Mouse (Mus musculus) embryo, embryonic 11.5 days (tissue): ENCODE results near the gene Bms1.
A peak's percentile ranks its signal among the peaks of the same experiment; 100 is the strongest.

Experiments used
- DNase-seq: peaks from one replicate; pipeline ENCODE4 v3.0.0-alpha.2; 2012; ENCODE audit warnings: low read depth, low spot score

The Bms1 gene

DNA sequence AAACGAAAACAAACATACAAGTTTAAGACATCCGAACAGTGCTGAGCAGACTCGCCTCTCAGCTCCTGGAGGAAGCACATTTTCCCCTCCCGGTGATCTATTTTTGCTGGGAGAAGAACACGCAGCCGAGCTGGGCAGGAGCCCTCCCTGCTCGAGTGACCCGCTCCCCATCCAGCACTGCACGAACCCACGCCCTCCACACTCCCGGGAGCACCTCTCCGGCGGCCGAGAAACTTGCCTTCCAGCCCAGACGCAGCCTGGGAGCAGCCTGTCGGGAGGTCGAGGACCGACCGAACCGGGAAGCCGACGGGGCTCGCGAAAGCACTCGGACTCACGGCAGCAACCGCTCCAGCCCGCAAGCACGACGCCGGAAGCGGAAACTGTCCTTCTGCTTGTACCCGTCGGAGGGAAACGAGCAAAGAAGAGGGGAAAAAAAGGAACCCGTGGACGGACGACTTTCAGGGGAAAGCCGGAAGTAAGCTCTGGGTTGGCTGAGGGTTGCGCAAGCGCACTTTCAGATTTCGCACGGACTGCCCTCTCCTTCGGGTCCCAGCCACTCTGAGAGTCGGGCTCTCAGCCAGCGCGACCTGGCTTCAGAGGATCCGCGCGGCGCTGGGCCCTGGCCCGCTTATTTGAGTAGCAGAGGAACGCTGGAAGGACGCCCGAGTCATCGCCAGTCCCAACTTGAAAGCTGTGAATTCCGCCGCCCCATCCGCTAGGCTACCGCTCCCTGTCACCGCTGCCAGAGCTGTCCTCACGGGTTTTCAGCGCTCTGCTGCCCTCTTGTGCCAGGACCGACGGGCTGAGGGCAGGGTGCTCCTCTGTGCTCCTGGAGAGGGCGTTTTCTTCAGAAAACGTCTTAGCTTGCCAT, at the start of gene Bms1:
TSS of gene Bms1 (minus strand) at position 425 of the 871 bp plus-strand sequence.
- peak; percentile 93 for DNase-seq

DNA sequence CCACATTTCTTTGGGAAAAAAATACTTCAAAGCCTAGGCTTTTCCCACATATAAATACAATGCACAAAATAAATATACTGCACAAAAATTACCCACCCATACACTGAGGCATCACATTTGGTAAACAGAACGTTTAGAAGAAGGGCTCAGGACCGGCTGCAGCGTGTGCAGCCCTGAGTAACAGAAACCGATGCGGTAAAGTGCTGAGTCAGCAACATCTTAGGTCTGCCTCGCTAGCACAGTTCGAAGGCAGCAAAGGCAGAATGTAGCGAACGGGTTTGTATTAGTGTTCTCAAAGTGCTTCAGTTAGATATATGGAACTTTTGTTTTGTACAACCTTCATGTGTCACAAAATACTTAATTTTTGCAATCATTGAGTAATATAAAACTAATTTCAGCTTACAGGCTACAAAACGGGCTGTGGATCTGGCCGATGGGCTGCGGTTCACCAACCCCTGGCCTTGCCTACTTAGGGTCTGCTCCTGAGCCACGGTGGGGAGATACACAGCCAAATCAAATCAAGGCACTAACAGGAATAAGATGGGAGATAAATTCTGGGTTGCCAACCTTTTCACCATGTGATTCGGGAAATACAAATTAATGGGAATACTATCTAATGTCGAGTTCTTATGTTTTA, 42.9 kb upstream of the Bms1 start:
- DNase-seq, result no peak

DNA sequence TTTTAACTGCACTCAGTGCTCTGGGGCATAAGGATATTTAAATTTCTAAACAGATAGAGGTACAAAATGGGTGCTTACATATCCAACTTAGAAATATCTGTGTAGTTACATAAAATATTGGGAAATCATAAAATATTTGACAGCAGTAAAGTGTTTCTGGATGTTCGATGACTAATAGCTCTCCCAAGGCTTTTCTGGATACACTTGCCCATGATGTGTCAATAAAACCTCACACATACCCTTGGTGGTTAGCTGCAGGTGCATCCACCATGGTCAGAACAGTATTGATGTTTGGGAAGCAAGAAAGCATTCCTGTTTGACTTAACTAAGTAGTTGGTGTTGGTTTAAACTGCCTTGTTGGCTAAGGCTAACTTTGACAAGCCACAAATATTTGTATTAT, 38.5 kb upstream of the Bms1 start:
- DNase-seq, result no peak

DNA sequence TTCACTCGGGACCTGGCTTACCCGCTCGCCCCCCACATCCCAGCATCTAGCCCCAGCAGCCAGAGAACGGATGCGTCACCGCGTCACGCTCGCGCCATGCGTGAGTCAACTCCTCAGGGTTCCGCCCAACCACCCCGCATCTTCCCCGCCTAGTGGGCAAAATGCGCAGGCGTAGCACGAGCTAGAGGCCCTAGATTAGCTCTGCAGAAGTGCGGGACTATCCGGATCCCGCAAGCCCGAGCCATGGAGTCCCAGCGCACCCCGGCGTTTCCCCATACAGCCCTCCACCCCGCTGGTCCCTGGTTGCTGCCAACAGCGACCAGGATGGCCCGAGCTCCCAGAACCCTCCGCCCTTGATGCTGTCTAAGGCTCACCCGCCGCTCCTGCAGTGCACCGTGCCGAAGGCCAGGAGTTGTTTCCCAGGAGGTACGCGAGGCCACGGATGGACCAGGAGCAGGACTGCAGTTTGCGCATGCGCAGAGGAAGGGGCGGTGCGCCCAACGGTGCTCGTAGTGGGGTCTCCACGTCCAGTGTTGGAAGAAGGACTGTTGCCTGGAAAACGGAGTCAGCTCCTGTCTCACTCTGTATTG, 35.9 kb upstream of the Bms1 start, which contains the start of gene Zfp248:
TSS of gene Zfp248 (minus strand) at position 487 of the 590 bp plus-strand sequence.
- peak; percentile 87 for DNase-seq

DNA sequence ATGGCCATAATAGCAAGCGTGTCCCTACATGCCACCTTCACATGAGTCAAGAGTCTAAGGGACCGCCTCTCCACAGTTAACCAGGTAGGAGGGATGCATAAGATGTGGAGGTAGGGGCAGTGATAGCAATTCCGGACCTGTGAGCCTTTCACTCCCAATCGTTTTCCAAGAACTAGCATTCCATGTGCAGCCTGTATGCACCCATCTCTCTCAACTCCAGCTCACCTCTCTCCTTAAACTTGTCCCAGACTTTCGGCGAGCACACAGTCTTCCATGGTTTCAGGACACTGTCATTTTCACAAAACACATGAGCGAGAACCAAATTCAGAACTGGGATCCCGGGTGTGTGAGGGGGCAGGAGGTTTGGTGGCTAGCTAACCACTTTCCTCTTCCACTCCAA, 35.2 kb upstream of the Bms1 start:
- DNase-seq, result no peak

DNA sequence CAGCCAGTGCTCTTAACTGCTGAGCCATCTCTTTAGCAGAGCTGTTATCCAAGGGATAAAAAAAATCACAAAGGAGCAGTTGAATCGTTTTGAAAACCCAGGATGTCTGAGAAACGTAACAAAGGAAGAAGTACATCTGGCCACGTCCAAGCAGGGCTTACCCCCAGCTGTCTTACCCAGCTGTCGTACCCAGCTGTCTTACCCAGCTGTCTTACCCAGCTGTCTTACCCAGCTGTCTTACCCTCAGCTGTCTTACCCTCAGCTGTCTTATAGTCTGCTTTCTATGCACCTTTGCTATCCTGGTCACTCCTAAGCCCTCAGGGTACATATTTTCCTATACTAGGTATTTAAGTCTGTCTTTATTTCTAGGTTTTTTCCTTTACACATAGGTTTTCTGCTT, 12.2 kb upstream of the Bms1 start:
- no peak for DNase-seq

DNA sequence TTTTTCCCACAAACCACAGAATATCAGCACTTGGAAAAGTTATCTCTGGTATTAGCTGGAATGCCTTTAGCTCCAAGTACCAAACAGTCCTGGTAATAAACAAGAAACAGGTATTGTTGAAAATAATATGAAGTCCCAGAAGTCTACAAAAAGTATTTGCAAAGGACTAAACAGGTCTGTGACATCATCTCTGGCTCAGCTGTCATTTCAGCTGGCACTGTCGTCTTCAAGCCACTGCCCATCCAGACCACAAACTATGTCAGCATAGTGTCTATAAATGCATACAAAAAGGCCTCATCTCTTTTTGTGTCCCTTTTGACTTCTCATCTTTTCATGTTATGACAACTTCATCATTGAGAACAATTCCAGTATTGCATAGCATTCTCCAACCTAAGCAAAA, 7.4 kb upstream of the Bms1 start:
- DNase-seq, result no peak

DNA sequence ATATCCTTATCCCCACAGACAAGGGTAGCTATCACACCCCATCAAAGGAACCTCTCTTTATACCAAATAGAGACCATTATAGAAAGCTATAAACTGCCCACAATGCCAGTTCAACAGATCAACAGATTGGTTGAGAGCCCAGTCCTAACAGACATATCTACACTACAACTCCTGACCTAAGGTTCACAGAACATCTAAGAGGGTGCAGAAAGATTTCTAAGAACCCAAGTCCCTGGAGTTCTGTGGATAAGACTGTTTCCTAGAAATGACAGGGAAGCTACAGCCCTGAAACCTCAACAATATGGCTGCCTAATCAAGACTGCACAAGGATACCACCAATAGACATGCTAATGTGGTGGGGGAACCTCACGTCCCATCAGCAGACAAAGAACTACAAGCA, 8.8 kb downstream of the Bms1 start:
- no peak for DNase-seq

DNA sequence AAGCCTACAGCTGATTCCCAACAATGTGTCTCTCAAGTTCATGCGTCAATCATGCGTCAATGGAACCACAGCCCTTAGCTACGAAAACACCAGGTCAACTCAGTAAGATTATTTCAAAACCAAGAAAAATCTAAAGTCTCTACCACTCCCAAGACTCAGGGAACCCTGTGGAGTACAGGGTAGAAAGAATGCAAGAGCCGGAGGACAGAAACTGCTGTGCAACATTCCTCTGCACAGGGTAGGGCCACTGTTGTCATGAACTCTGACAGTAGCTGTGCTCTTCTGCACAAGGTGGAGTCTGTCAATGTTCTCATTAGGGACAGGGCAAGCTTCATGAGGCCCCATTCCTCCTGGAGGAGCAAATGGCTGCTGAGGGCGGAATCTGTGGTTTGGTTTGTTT, 10.8 kb downstream of the Bms1 start:
- DNase-seq, result no peak

DNA sequence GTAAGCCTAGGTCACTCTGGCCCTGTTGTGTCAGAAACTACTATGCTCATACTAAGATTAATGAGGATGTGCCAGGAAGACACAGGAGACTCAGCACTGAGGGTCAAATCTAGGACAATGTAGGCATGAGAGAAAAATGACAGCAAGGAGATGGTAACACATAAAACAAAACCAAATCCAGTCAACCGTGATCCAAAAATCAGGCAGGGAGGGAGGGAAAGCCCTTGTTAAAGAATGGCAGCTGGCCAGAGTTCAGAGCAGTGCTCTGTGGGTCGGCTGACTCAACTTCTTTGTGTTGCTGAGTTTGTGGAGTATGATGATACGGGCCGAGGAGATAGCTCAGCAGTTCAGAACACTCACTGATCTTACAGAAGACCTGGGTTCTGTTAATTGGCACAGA, 12.9 kb downstream of the Bms1 start:
- no peak for DNase-seq

DNA sequence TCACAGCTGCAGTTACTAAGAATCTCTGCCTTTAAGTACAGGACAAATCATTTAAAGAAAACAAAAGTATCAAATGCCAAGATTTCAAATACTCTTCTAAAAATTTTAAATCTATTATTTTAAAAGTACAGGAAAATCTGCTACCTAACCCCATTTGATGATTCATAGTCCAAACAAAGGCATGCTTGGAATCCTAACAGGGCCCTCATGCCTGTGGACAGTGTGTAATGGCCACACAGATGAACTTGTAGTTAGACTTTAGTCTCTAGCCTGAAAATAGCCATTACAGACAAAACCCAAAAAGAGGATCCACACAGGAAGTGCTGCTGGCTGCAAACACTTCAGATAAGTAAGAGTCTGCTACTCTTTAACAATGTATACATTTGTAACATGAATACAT, 28.5 kb downstream of the Bms1 start:
- DNase-seq, result no peak

DNA sequence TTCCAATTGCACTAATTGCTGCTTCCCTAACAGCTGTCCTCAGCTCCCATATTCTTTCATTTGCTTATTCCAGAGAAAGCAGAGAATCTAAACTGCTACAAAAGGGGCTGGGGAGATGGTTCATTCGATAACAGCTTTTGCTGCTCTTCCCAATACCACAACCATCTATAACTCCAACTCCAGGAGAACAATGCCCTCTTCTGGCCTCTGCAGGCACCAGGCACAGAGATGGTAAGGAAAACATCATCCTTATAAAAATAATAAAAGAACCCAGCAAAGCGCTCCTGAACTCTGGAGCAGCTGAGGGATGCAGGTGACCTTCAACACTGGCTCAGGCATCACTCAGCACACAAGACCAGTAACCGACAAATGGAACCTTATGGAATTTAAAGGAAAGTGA, 33.3 kb downstream of the Bms1 start:
- no peak for DNase-seq

DNA sequence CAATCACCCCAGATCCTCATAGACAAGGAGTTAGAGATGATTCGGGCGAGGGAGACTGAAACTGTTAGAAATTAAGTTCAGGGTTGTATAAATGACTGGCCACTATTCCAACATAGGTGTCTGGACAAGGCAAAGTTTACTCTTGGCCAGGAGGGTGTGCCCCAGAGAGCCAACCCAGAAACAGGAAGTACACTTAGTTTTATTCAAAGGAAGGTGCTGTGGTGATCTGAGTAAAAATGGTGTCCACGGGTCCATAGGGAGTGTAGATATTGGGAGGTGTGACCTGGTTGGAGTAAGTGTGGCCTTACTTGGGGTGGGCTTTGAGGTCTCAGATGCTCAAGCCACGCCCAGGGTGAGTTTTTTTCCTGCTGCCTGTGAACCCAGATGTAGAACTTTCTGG, 38.0 kb downstream of the Bms1 start:
- DNase-seq, result no peak

DNA sequence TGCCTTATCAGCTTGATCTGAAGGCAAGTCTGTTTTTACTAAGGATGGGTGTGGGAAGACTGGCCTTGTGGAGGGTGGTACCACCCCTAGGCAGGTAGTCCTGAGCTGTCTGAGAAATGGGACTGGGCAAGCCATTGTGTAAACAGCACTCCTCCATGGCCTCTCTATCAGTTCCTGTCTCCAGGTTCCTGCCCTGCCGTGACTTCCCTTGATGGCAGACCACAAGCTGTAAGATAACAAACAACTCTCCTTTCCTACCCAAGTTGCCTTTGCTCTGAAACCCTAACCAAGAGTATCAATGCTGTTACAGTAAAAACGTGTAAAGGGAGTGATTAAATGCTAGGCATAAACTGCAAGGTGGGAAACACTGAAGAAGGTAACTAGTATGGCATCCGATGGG, 38.6 kb downstream of the Bms1 start:
- no peak for DNase-seq

DNA sequence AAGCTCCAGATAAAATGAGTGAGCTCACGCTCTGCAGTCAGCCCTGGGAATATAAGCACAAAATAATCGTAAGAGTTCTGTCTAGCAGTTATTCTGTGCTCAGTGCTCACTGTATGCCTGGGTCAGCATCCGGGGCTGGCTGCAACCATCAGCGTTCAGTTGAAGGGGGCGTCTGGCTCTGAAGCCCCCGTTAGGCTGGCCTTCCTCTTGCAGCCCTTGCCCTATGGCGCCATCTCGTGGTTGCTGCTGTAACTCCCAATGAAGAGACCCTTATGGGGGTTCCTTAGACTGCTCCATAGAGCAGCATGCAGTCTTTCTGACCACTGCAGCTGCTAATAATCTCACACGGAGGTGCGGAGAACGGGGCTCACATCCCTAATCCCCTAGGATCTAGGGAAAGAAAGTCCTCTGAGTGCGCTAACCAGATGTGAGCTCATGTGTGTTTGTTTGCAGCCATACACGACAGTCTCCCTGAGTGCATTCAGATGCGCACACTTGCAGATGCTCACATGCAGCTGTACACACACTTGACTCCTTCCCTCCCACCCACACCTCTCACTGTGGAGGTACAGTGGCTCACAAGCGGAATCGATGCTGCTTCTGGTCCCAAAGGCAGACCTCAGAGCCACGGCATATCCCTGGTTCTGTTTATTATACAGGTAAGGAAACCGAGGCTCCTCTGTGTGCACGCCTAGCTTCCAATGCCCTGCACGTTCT, 39.7 kb downstream of the Bms1 start:
- peak; percentile 68 for DNase-seq

DNA sequence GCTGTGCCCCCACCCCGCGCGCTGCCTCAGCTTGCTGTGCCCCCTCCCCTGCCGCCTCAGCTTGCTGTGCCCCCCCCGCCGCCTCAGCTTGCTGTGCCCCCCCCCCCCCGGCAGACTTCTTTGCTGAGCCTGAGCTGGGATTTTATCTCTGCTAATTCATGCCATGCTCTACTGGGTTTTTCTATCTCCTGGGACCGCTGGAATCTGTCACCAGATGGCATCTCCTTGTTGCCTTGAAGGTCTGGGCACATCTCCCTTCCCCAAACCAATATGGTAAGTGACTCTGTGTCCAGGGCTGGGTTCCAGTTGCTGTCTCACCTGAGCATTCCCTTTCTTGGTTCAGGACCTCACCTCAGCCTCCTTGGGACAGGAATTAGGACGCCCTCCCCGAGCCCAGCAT, 41.7 kb downstream of the Bms1 start:
- no peak for DNase-seq

DNA sequence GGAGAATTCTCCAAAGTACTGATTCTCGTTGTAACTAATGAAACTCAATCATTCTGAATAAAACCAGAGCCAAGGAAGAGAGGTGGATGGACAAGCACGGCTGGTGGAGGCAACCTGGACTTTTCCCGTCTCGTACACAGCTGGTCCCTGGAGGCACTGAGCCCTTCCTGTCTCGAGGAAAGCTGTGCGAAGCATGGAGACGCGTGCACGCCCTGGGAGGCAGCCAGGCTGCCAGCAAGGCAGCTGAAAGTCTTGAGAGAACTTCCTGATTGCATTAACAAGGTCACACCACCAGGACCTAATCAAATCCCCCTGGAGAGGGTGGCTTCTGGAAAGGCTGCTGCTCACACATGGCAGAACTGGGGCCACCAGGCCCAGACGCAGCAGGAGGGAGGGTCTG, 43.3 kb downstream of the Bms1 start:
- DNase-seq, result no peak

DNA sequence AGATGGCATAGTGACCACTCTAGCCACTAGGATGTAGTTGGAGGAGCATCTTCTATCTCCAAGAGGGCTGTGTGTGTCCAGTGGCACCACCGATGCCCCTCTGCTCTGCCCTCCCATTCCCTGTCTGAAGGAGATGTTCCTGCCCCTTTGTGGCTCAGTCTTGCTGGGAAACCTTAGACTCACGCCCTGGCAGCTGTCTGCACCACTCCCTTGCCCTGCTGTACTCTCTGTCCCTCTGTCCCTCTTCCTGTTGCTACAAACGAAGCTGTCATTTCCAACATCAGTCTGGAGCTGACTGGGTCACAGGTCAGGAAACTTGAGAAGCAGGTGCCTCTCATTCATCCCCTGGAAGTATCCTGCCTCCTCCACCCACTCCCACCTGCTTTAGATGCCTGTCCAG, 43.8 kb downstream of the Bms1 start:
- DNase-seq, result no peak

DNA sequence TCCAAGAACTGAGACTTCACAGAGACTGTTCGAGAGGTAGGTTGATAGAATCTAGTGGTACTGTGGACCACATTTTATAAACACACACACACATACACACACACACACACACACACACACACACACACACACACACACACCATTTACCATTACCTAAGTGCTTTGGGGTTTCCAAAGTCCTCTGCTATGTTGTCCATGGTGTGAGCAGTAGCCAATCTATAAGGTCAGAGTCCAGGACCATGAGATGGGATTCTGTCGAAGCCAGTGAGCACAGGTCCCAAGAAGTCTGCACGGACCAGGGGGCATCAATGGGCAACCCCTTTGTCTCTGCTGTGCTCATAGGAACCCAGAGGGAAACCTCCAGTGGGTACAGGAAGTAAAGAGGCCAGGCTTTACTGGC, 44.2 kb downstream of the Bms1 start:
- DNase-seq, result no peak

DNA sequence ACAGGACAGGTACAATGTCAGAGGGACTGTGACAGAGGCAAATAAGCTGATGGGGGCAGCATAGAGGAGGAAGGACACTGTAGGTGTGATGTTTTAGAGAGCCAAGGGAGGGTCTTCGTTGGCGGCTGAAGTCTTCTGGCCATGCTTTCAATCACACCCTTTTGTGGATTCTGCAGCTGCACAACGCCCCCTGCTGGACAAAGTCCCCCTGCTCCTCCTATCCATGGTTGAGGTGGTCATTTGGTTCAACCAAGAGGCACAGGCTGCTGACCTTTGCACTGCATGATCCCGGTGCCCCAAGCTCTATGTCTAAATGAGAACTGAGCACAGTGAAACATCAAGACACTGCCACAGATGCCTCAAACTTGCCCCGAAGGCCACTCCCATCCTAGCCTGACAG, 46.0 kb downstream of the Bms1 start:
- DNase-seq, result peak; percentile 14

DNA sequence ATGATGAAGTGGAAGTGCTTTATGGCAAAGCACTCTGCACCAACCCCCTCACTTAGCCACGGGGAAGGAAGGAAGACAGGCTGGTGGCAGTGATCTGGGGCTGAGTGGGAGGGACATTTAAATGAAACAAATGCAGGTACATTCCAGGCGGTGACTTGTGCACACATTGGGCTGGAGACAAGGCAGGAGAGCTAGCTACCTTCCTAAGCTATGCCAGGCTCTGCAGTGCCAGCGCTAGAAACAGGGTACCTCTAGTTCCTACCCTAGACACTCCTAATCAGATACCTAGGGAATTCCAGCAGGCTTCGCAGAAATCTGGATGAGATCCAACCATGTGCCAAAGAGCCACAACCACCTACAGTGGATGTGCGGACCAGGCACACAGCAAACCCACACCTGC, 46.5 kb downstream of the Bms1 start:
- DNase-seq, result no peak

DNA sequence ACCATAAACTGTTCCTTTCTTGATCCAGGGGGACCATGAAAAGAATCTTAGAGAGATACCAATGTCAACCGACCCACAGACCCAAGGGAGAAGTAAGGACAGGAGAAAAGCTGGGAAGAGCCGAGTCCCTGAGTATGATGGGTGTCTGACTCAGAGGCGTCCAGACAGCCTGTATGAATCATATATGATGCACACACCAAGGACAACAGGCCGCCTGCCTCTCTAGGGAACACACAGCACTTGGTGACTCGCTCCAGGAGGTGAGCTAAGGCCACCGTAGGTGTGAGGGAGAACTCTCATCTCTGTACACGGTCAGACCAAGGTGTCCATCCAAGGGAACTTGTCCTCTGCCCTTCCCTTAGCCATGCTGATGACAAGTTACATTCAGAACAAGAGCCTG, 51.8 kb downstream of the Bms1 start:
- no peak for DNase-seq
